Mouse (Mus musculus): ENCODE measurements at regions not wholly inside any gene's neighbourhood (a gene's known extent, or its start where the extent isn't known, plus 50 kb on each side); places are given as distances from the start of the nearest gene placed in this dataset.
"Not testable (repeated sequence)": the region's sequence is repeated elsewhere in the genome, so short reads cannot be mapped to it uniquely, and the experiment has no call there.

DNA sequence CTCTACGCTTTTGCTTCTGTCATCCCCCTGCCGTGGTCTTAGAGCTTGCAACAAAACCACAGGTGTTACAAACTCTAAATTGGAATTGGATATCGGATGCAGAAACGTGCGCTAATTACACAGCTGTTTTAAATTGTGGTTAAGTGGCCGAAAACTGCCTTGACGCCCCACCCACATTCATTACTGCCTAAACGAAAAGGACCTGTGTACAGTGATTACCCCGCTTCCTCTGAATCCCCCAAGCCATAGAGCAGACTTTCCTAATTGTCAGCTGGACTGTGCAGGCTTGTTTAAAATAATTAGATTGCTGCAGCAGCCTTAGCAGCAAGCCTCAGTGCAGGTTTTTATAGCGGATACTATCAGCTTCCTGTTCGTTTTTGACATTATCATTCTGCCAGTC is 94.7 kb downstream of the Cxxc4 start:
- intact Hi-C loops (cut with DNase I; ENCODE audit: low total_unique reads): no loop called here
- no peak for DNase-seq

- intact Hi-C loops (cut with DNase I; ENCODE audit: low total_unique reads): no loop called here
- DNase-seq: no peak
Observed at GRCm38 (mm10) chr3:134331499-134332153, 95.3 kb downstream of the Cxxc4 start.

DNA sequence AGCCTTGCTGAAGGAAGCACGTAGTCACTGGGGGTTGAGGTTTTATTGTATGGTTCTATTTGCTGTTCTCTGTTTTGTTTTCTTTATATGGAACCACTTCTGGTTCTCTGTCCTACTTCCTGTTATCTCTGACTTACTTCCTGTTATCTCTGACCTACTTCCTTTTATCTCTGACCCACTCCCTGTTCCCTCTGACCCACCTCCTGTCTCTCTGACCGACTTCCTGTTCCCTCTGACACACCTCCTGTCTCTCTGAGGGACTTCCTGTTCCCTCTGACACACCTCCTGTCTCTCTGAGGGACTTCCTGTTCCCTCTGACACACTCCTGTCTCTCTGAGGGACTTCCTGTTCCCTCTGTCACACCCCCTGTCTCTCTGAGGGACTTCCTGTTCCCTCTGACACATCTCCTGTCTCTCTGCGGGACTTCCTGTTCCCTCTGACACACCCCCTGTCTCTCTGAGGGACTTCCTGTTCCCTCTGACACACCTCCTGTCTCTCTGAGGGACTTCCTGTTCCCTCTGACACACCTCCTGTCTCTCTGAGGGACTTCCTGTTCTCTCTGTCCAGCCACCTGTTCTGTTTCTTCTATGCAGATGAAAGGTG is 102.9 kb downstream of the Cxxc4 start:
- intact Hi-C loops (cut with DNase I; ENCODE audit: low total_unique reads); DNase-seq: not testable (repeated sequence)

- no peak for DNase-seq
- intact Hi-C loops (cut with DNase I; ENCODE audit: low total_unique reads): no loop called here
Observed at GRCm38 (mm10) chr3:134365948-134366347, 129.7 kb downstream of the Cxxc4 start.

GRCm38 (mm10) chr3:134366761-134367160 is 130.5 kb downstream of the Cxxc4 start:
- intact Hi-C loops (cut with DNase I; ENCODE audit: low total_unique reads): no loop called here
- no peak for DNase-seq

GRCm38 (mm10) chr3:134368591-134368990 is 132.3 kb downstream of the Cxxc4 start:
- intact Hi-C loops (cut with DNase I; ENCODE audit: low total_unique reads): no loop called here
- no peak for DNase-seq

- DNase-seq: no peak
- intact Hi-C loops (cut with DNase I; ENCODE audit: low total_unique reads): no loop called here
Observed at GRCm38 (mm10) chr3:134369126-134369525, 132.8 kb downstream of the Cxxc4 start.

DNA sequence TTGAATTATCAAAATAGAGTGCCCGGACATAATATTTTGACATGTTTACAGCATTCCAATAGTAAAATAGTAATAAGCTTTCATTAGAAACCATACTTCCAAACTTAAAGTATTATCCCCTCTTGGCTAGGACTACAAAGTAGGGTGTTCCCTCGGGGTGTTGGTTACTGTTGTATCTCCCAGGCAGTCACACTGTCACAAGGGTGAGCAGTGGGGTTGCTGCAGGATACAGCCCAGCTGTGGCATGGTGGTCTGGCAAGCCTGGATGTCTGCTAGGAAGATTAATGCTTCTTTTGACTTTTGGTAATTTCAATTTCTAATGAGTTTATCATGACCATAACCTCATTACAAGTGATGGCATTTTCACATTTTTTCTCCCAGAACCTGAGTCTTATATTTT is 143.3 kb downstream of the Cxxc4 start:
- DNase-seq: no peak
- intact Hi-C loops (cut with DNase I; ENCODE audit: low total_unique reads): no loop called here

- no peak for DNase-seq
- intact Hi-C loops (cut with DNase I; ENCODE audit: low total_unique reads): no loop called here
Observed at GRCm38 (mm10) chr3:134390472-134391336, 154.4 kb downstream of the Cxxc4 start.

DNA sequence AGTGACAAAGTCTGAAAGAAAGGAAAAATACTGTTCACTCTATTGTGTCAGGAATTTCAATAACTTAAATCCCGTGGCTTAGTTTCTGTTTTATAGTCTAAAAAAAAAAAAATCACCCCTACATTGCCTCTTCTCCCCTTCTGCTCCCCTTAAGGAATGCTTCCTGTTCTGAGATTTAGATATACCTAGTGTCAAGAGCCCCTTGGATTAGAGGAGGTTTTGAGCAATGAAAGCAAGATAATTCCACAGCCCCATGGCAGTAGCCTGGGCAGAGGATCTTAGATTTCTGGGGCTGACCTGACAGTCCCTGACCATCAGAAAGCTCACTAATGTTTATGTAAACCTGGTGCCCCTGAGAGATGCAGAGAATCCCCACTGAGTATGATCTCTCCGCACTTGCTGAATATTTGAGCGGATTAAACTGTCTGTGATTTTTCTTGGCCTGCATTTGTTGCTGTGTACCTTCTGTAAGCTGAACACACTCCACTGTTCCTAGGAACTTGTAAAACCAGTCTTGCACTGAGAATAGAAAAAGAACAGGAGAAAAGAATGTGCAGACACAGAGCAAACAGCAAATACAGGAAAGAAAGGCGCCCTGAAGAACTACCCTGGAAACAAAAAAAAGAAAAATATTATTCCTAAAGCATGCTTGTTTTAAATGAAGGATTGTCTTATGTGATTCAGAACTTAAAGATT is 164.3 kb downstream of the Cxxc4 start:
- DNase-seq: no peak
- intact Hi-C loops (cut with DNase I; ENCODE audit: low total_unique reads): no loop called here

GRCm38 (mm10) chr3:134415606-134416328 is 179.5 kb downstream of the Cxxc4 start:
- no peak for DNase-seq
- intact Hi-C loops (cut with DNase I; ENCODE audit: low total_unique reads): no loop called here

GRCm38 (mm10) chr3:134427633-134428032 is 191.3 kb downstream of the Cxxc4 start:
- intact Hi-C loops (cut with DNase I; ENCODE audit: low total_unique reads): no loop called here
- no peak for DNase-seq

GRCm38 (mm10) chr3:134466611-134467010 is 230.3 kb downstream of the Cxxc4 start:
- DNase-seq: no peak
- intact Hi-C loops (cut with DNase I; ENCODE audit: low total_unique reads): no loop called here

DNA sequence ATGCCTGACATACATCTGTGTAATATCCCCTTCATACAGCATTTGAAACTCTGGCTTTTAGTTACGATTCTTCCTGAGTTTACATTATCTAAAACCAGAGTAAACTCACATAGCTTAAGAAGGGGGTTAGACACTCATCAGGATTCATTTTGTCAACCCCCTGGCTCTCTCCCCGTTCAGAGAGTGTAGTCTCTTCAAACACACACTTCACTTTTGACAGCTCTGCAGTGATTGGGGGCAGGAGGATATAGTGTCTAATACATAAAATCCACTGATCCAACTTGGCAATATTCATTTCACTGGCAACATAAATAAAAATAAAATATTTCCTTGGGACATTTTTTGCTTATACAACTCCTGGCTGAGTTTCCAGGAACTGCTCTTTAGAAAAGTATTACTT is 251.0 kb downstream of the Cxxc4 start:
- DNase-seq: no peak

GRCm38 (mm10) chr3:134489966-134490543 is 253.8 kb downstream of the Cxxc4 start:
- intact Hi-C loops (cut with DNase I; ENCODE audit: low total_unique reads): no loop called here
- no peak for DNase-seq

More for the DNA sequence above, 251.0 kb downstream of the Cxxc4 start:
- intact Hi-C loops (cut with DNase I; ENCODE audit: low total_unique reads): no loop called here

DNA sequence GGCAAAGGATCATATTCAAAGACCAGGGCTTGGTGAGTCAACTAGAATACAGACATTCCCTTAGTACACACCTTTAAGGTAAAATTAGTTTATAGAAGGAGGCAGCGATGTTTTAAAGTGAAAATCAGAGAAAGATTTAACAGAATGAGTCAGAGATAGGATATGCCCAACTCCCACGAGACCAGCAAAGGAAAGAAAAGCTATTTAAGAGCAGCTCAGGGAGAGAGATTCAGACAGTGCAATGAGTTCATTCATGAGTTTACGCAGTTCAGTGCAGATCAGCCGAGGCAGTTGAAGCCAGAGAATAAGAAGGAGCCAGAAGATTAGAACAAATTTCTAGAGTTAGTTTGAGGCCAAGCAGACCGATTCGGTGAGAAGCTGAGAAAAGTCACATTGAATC is 273.4 kb downstream of the Cxxc4 start:
- intact Hi-C loops (cut with DNase I; ENCODE audit: low total_unique reads): no loop called here
- no peak for DNase-seq

DNA sequence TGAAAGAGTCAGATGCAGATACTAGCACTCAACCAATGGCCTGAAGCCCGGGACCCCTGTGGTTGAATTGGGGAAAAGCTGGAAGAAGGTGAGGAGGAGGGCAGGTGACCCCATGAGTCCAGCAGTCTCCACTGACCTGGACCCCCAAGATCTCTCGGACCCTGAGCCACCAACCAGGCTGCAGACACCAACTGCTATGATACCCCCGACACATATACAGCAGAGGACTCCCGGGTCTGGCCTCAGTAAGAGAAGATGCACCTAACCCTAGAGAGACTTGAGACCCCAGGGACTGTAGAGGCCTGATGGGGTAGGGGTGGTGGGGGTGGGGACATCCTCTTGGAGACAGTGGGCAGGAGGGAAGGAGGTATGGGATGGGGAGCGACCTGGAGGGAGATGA is 289.5 kb downstream of the Cxxc4 start:
- DNase-seq: no peak
- intact Hi-C loops (cut with DNase I; ENCODE audit: low total_unique reads): no loop called here

- intact Hi-C loops (cut with DNase I; ENCODE audit: low total_unique reads): no loop called here
- DNase-seq: no peak
Observed at GRCm38 (mm10) chr3:134560144-134560543, 268.7 kb upstream of the Tacr3 start.

DNA sequence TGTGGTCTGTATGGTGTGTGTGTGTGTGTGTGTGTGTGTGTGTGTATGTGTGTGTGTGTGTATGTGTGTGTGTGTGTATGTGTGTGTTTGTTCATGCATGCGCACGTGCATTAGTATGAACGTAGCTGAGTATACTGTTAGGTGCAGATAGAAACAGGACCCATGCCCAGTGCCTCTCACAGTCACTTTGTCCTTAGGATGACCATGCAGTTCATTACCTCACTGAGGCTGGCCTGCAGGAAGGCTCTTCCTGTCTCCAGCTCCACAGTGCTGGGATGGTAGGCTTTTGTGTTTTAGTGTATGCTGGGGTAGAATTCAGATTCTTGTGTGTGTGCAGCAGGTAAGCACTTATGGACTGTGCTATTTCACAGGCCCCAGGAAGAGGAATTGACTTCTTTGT is 250.0 kb upstream of the Tacr3 start:
- DNase-seq: no peak
- intact Hi-C loops (cut with DNase I; ENCODE audit: low total_unique reads): no loop called here
